Mouse (Mus musculus) MEL (cell line): ENCODE measurements at regions not wholly inside any gene's neighbourhood (a gene's known extent, or its start where the extent isn't known, plus 50 kb on each side); places are given as distances from the start of the nearest gene placed in this dataset.
A peak's percentile ranks its signal among the peaks of the same experiment; 100 is the strongest.

Source experiments
- DNase-seq: peaks from one replicate; pipeline ENCODE4 v3.0.0; 2011; ENCODE audit warnings: low read depth, low spot score
- H3K27ac ChIP-seq: 2 replicates; pipeline ENCODE4 v1.5.1; 2012; ENCODE audit warnings: low read depth, mild to moderate bottlenecking, control low read depth, low read length, moderate library complexity; ENCODE audit not compliant: control insufficient read depth
- H3K27me3 ChIP-seq, 2 experiments: fragments of 150-350 bp in 1 of 2; sonication (generic) in 1 of 2; 2 replicates each; pipeline ENCODE4 v1.6.1; 2012; ENCODE audit warnings: low read length in 2 of 2, mild to moderate bottlenecking in 2 of 2, improper control_type of control experiment in 1 of 2, moderate library complexity in 1 of 2; ENCODE audit not compliant: insufficient read depth in 2 of 2, control insufficient read depth in 1 of 2
- H3K36me3 ChIP-seq, 2 experiments: 2 replicates each; pipeline ENCODE4 v1.6.1; 2012 to 2014; ENCODE audit warnings: low read length in 2 of 2, improper control_type of control experiment in 1 of 2, inconsistent platforms in 1 of 2, mild to moderate bottlenecking in 1 of 2; ENCODE audit not compliant: insufficient read depth in 2 of 2, control insufficient read depth in 1 of 2
- H3K4me1 ChIP-seq, 2 experiments: fragments of 150-350 bp in 1 of 2; sonication (generic) in 1 of 2; 2 replicates each; pipeline ENCODE4 v1.6.1; 2012; ENCODE audit warnings: low read length in 2 of 2, improper control_type of control experiment in 1 of 2, mild to moderate bottlenecking in 1 of 2; ENCODE audit not compliant: insufficient read depth in 2 of 2, control insufficient read depth in 1 of 2
- H3K4me3 ChIP-seq, 2 experiments: fragments of 150-350 bp in 1 of 2; sonication (generic) in 1 of 2; 2 replicates each; pipeline ENCODE4 v1.5.1; 2012; ENCODE audit warnings: low read depth in 2 of 2, low read length in 2 of 2, mild to moderate bottlenecking in 2 of 2, moderate library complexity in 2 of 2, control low read depth in 1 of 2, improper control_type of control experiment in 1 of 2; ENCODE audit not compliant: control insufficient read depth in 1 of 2, insufficient read depth in 1 of 2
- H3K79me2 ChIP-seq: 2 replicates; pipeline ENCODE4 v1.6.1; 2012; ENCODE audit warnings: mild to moderate bottlenecking, low read length, moderate library complexity; ENCODE audit not compliant: control insufficient read depth, poor library complexity, insufficient read depth
- H3K9ac ChIP-seq: 2 replicates; pipeline ENCODE4 v1.6.1; 2012; ENCODE audit warnings: low read depth, mild to moderate bottlenecking, control low read depth, low read length, moderate library complexity; ENCODE audit not compliant: control insufficient read depth, poor library complexity, severe bottlenecking
- H3K9me3 ChIP-seq: fragments of 150-350 bp; sonication (generic); replicated peaks from 2 replicates; pipeline ENCODE4 v1.6.1; 2012; ENCODE audit warnings: mild to moderate bottlenecking, low read length, improper control_type of control experiment, moderate library complexity; ENCODE audit not compliant: insufficient read depth
- BHLHE40 ChIP-seq: IDR thresholded peaks from 2 replicates; pipeline ENCODE4 v1.6.1; 2012; ENCODE audit warnings: low read depth, mild to moderate bottlenecking, inconsistent platforms, low read length, improper control_type of control experiment, borderline replicate concordance
- CHD1 ChIP-seq: IDR thresholded peaks from 2 replicates; pipeline ENCODE4 v1.6.1; 2012; ENCODE audit warnings: low read depth, mild to moderate bottlenecking, inconsistent platforms, low read length, improper control_type of control experiment
- CHD2 ChIP-seq: IDR thresholded peaks from 2 replicates; pipeline ENCODE4 v1.6.1; 2011; ENCODE audit warnings: low read length, improper control_type of control experiment
- CTCF ChIP-seq, 3 experiments: IDR thresholded peaks in 2 of 3; conservative IDR thresholded peaks in 1 of 3; 2 replicates each; pipeline ENCODE4 v1.5.1; 2011 to 2012; ENCODE audit warnings: low read length in 3 of 3, low read depth in 2 of 3, mild to moderate bottlenecking in 2 of 3, improper control_type of control experiment in 1 of 3, inconsistent platforms in 1 of 3, mixed read lengths in 1 of 3, moderate library complexity in 1 of 3; ENCODE audit not compliant: control insufficient read depth in 1 of 3, insufficient read depth in 1 of 3, poor library complexity in 1 of 3, severe bottlenecking in 1 of 3
- E2F4 ChIP-seq: IDR thresholded peaks from 2 replicates; pipeline ENCODE4 v1.6.1; 2011; ENCODE audit warnings: low read depth, low read length, improper control_type of control experiment, borderline replicate concordance
- ELF1 ChIP-seq: IDR thresholded peaks from 2 replicates; pipeline ENCODE4 v1.6.1; 2014; ENCODE audit warnings: low read depth, mild to moderate bottlenecking, inconsistent platforms, low read length, improper control_type of control experiment, moderate library complexity
- EP300 ChIP-seq, 2 experiments: IDR thresholded peaks; 2 replicates each; pipeline ENCODE4 v1.6.1; 2011; ENCODE audit warnings: improper control_type of control experiment in 2 of 2, low read length in 2 of 2, low read depth in 1 of 2, mild to moderate bottlenecking in 1 of 2
- ETS1 ChIP-seq: IDR thresholded peaks from 2 replicates; pipeline ENCODE4 v1.6.1; 2012; ENCODE audit warnings: low read depth, mild to moderate bottlenecking, inconsistent platforms, low read length, improper control_type of control experiment, moderate library complexity
- GABPA ChIP-seq: IDR thresholded peaks from 2 replicates; pipeline ENCODE4 v1.6.1; 2012; ENCODE audit warnings: low read depth, mild to moderate bottlenecking, inconsistent platforms, low read length, improper control_type of control experiment, moderate library complexity
- JUND ChIP-seq: IDR thresholded peaks from 2 replicates; pipeline ENCODE4 v1.6.1; 2011; ENCODE audit warnings: low read depth, mild to moderate bottlenecking, improper control_type of control experiment, low read length
- KAT2A ChIP-seq: conservative IDR thresholded peaks from 2 replicates; pipeline ENCODE4 v1.6.1; 2012; ENCODE audit warnings: low read depth, low read length, improper control_type of control experiment, inconsistent platforms
- MAX ChIP-seq: IDR thresholded peaks from 2 replicates; pipeline ENCODE4 v1.6.1; 2011; ENCODE audit warnings: low read length, improper control_type of control experiment
- MYB ChIP-seq: IDR thresholded peaks from 2 replicates; pipeline ENCODE4 v1.6.1; 2011; ENCODE audit warnings: mild to moderate bottlenecking, low read depth, low read length, improper control_type of control experiment
- MYC ChIP-seq: IDR thresholded peaks from 2 replicates; pipeline ENCODE4 v1.6.1; 2011; ENCODE audit warnings: low read depth, mild to moderate bottlenecking, low read length, improper control_type of control experiment, moderate library complexity
- NRF1 ChIP-seq: IDR thresholded peaks from 2 replicates; pipeline ENCODE4 v1.6.1; 2014; ENCODE audit warnings: low read depth, mild to moderate bottlenecking, inconsistent platforms, low read length, improper control_type of control experiment, moderate library complexity; ENCODE audit not compliant: poor library complexity, insufficient read depth, severe bottlenecking
- POLR2AphosphoS2 ChIP-seq: IDR thresholded peaks from 2 replicates; pipeline ENCODE4 v1.6.1; 2011; ENCODE audit warnings: low read length, improper control_type of control experiment
- POLR2AphosphoS5 ChIP-seq: IDR thresholded peaks from 2 replicates; pipeline ENCODE4 v1.6.1; 2012; ENCODE audit warnings: low read depth, borderline replicate concordance, mild to moderate bottlenecking, inconsistent platforms, low read length, moderate library complexity, mixed read lengths
- RAD21 ChIP-seq: IDR thresholded peaks from 2 replicates; pipeline ENCODE4 v1.6.1; 2011; ENCODE audit warnings: mild to moderate bottlenecking, low read depth, low read length, improper control_type of control experiment
- RCOR1 ChIP-seq: IDR thresholded peaks from 2 replicates; pipeline ENCODE4 v1.6.1; 2012; ENCODE audit warnings: low read depth, mild to moderate bottlenecking, inconsistent platforms, low read length, improper control_type of control experiment
- SIN3A ChIP-seq: IDR thresholded peaks from 2 replicates; pipeline ENCODE4 v1.6.1; 2012; ENCODE audit warnings: low read length, improper control_type of control experiment, inconsistent platforms
- SMC3 ChIP-seq: IDR thresholded peaks from 2 replicates; pipeline ENCODE4 v1.6.1; 2011; ENCODE audit warnings: low read depth, low read length, improper control_type of control experiment
- TBP ChIP-seq: IDR thresholded peaks from 2 replicates; pipeline ENCODE4 v1.8.0; 2011; ENCODE audit warnings: low read depth, low read length, improper control_type of control experiment
- TCF12 ChIP-seq: IDR thresholded peaks from 2 replicates; pipeline ENCODE4 v1.6.1; 2014; ENCODE audit warnings: low read depth, mild to moderate bottlenecking, inconsistent platforms, low read length, improper control_type of control experiment, moderate library complexity
- UBTF ChIP-seq: IDR thresholded peaks from 2 replicates; pipeline ENCODE4 v1.6.1; 2012; ENCODE audit warnings: low read depth, mild to moderate bottlenecking, inconsistent platforms, low read length, improper control_type of control experiment, moderate library complexity, borderline replicate concordance; ENCODE audit not compliant: insufficient read depth
- ZKSCAN1 ChIP-seq: IDR thresholded peaks from 2 replicates; pipeline ENCODE4 v1.6.1; 2012; ENCODE audit warnings: low read depth, mild to moderate bottlenecking, inconsistent platforms, low read length, improper control_type of control experiment, moderate library complexity
- ZMIZ1 ChIP-seq: IDR thresholded peaks from 2 replicates; pipeline ENCODE4 v1.6.1; 2012; ENCODE audit warnings: low read depth, mild to moderate bottlenecking, inconsistent platforms, low read length, improper control_type of control experiment, moderate library complexity
- ZNF384 ChIP-seq: IDR thresholded peaks from 2 replicates; pipeline ENCODE4 v1.6.1; 2012; ENCODE audit warnings: low read depth, mild to moderate bottlenecking, inconsistent platforms, low read length, improper control_type of control experiment

DNA sequence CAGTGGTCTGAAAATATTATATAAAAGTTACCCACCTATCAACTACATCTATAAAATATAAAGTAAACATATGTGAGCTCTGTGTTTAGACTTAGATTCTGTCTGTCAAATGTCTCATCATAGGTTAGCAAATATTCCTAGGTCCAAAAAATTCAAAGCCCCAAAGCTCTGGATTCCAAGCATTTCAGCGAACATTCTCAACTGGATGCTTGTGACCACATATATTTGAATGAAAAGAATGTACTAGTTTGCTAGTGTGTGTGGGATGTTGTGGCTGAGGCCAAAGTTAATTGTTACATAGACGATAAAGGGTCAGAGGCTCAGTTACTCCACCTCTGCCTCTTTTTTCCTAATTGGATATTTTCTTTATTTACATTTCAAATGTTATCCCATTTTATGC, 128.3 kb upstream of the Eya4 start:
- TF ChIP-seq CHD2 (no peak), POLR2AphosphoS5 (no peak), CTCF (IDR thresholded peaks at IDR 0.05 in 2 of 3, conservative IDR thresholded peaks at IDR 0.05 in 1 of 3; ENCODE audit: control insufficient read depth in 1 of 3, insufficient read depth in 1 of 3, low read depth in 2 of 3, low read length in 3 of 3, poor library complexity in 1 of 3, severe bottlenecking in 1 of 3) (no peak), E2F4 (no peak), ZNF384 (no peak), SIN3A (no peak), RCOR1 (no peak), GABPA (no peak), ELF1 (no peak), UBTF (no peak), EP300 (IDR thresholded peaks at IDR 0.05; ENCODE audit: low read depth in 1 of 2, low read length in 2 of 2) (no peak), KAT2A (no peak), ETS1 (no peak)
- no peak for DNase-seq
- H3K9ac ChIP-seq, result no peak overlapping the region
- H3K27me3 ChIP-seq, result no peaks in the 10 kb centered on the region
- no peaks in the 10 kb centered on the region for H3K36me3 ChIP-seq
- H3K79me2 ChIP-seq, result no peaks in the 10 kb centered on the region
- no peak overlapping the region for H3K4me3 ChIP-seq
- no peaks in the 10 kb centered on the region for H3K4me1 ChIP-seq
- no peaks in the 10 kb centered on the region for H3K9me3 ChIP-seq
- H3K27ac ChIP-seq, result no peak overlapping the region

DNA sequence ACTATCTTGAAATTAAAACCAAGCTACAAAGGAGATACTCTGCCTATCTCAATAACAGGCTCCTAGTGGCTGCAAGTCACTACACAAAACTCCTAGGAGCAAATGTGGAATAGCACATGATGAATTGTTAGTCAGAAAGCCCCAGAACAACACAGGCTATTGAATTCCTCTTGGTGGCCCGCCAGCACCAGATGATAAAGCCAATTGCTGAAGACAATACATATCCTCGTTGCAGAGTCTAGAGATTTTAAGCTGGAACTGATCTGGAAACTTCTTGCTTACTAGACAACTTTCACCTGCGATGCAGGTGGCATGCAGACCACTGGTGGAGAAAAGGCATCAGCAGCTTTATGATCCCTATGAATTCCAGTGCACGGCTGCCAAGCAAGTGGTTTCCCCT, 126.5 kb upstream of the Eya4 start:
- no peak for TF ChIP-seq MYB
- no peak for TF ChIP-seq MYC
- TF ChIP-seq E2F4, result no peak
- TF ChIP-seq POLR2AphosphoS5, result no peak
- no peak for TF ChIP-seq ZMIZ1
- no peaks in the 10 kb centered on the region for H3K79me2 ChIP-seq

DNA sequence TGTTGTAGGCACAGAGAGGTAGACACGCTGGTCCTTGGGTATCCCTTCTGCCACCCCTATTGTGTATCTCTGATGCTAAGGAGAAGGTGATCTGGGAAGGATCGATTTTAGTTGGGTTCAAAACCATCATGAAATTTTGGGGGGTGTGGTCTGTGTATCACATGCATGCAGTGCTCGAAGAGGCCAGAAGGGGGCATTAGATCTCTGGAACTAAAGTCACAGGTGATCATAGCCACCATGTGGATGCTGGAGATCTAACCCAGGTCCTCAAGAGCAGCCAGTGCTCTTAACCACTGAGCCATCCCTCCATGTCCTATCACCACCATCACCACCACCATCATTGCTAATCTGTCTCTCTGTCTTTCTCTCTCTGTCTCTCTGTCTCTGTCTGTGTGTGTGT, 100.4 kb upstream of the Eya4 start:
- no peaks in the 10 kb centered on the region for H3K9me3 ChIP-seq
- no peaks in the 10 kb centered on the region for H3K4me1 ChIP-seq
- no peaks in the 10 kb centered on the region for H3K79me2 ChIP-seq
- H3K27ac ChIP-seq, result no peak overlapping the region
- no peaks in the 10 kb centered on the region for H3K36me3 ChIP-seq
- peak; percentile 9 for DNase-seq
- H3K9ac ChIP-seq, result no peak overlapping the region
- no peak overlapping the region for H3K4me3 ChIP-seq
- H3K27me3 ChIP-seq, result no peaks in the 10 kb centered on the region
- TF ChIP-seq UBTF, result no peak
- peak; percentile 20 to 45 (median 26); a peak in 4 of 6 replicates for TF ChIP-seq CTCF (IDR thresholded peaks at IDR 0.05 in 2 of 3, conservative IDR thresholded peaks at IDR 0.05 in 1 of 3; ENCODE audit: control insufficient read depth in 1 of 3, insufficient read depth in 1 of 3, low read depth in 2 of 3, low read length in 3 of 3, poor library complexity in 1 of 3, severe bottlenecking in 1 of 3)
- TF ChIP-seq TBP, result no peak
- TF ChIP-seq JUND, result no peak
- no peak for TF ChIP-seq MYB
- TF ChIP-seq TCF12, result no peak
- TF ChIP-seq NRF1, result no peak
- TF ChIP-seq RCOR1, result no peak
- TF ChIP-seq POLR2AphosphoS2, result no peak
- TF ChIP-seq SMC3, result peak; percentile 52
- no peak for TF ChIP-seq CHD1
- no peak for TF ChIP-seq ZKSCAN1
- TF ChIP-seq ETS1, result no peak
- no peak for TF ChIP-seq MAX
- TF ChIP-seq BHLHE40, result no peak
- peak; percentile 26; the same call in 1 of the 2 replicates for TF ChIP-seq RAD21

More for the DNA sequence above, 126.5 kb upstream of the Eya4 start:
- no peak for DNase-seq
- no peak overlapping the region for H3K4me3 ChIP-seq
- H3K36me3 ChIP-seq, result no peaks in the 10 kb centered on the region
- H3K4me1 ChIP-seq, result no peaks in the 10 kb centered on the region
- no peak overlapping the region for H3K9ac ChIP-seq
- no peak overlapping the region for H3K27ac ChIP-seq
- H3K9me3 ChIP-seq, result no peaks in the 10 kb centered on the region
- H3K27me3 ChIP-seq, result no peaks in the 10 kb centered on the region
